Mouse (Mus musculus): ENCODE results near the gene Scamp3. TPM values are rescaled to one million over a fixed set of nuclear protein-coding genes. Genes with fewer than 3 reads are reported as not detected.
A peak's percentile ranks its signal among the peaks of the same experiment; 100 is the strongest.

Scamp3 gene
- polyA plus RNA-seq, 1 experiment from 2014 or later, result 94.4 TPM

GRCm38 (mm10) chr3:89231345-89231744 lies 54.1 kb downstream of the Scamp3 start:
- Histone ChIP-seq H3K4me3 (replicated peaks) (no peak overlapping the region), H3K4me2 (no peak overlapping the region), H3K36me3 (replicated peaks) (peaks cover 33% of the 10 kb centered on the region), H3K27me3 (no peaks in the 10 kb centered on the region), H3K4me1 (peaks cover 23% of the 10 kb centered on the region), H3K9ac (no peak overlapping the region), H3K9me3 (no peaks in the 10 kb centered on the region), H3K27ac (no peak overlapping the region)
- 76% methylated on average over 7 of the region's 7 CpGs for WGBS
- no peak for ATAC-seq (ENCODE audit: low FRiP score)

GRCm38 (mm10) chr3:89231772-89232275 lies 54.6 kb downstream of the Scamp3 start:
- WGBS, result 80% methylated on average over 16 of the region's 16 CpGs
- H3K36me3 ChIP-seq (replicated peaks), result peaks cover 38% of the 10 kb centered on the region

More at GRCm38 (mm10) chr3:89231772-89232275, 54.6 kb downstream of the Scamp3 start:
- H3K9ac ChIP-seq, result no peak overlapping the region
- H3K27me3 ChIP-seq, result no peaks in the 10 kb centered on the region
- H3K9me3 ChIP-seq, result no peaks in the 10 kb centered on the region
- H3K4me3 ChIP-seq (replicated peaks), result no peak overlapping the region
- ATAC-seq (ENCODE audit: low FRiP score), result no peak
- no peak overlapping the region for H3K4me2 ChIP-seq
- H3K4me1 ChIP-seq, result peaks cover 18% of the 10 kb centered on the region
- H3K27ac ChIP-seq, result no peak overlapping the region

MicroRNA genes within 50 kb of the gene (microRNA counts, 519-probe panel; counts per million panel counts)
- microRNA mmu-miR-92b, result 3,316 counts per million, percentile 29 among the panel's probes with 10 or more counts

Small RNA genes within 50 kb of the gene (microRNA-seq; reads per million reads assigned to microRNA genes)
- gene Mir92b, result 21,153 reads per million, percentile 97 among the genes with 10 or more reads in this experiment

Other genes starting within 250 kb of the Scamp3 start
- gene Ash1l, start 226.9 kb upstream of the Scamp3 start, polyA plus RNA-seq (2016; fragmentation: Nextera tagmentation; extraction: Ambion mirVana), result 22.1 and 23.6 TPM in 2 replicates
- 135 and 138 TPM in 2 replicates for gene Dap3, start 226.3 kb upstream of the Scamp3 start, polyA plus RNA-seq (2016; fragmentation: Nextera tagmentation; extraction: Ambion mirVana)
- gene Rusc1, start 84.2 kb upstream of the Scamp3 start, polyA plus RNA-seq (2016; fragmentation: Nextera tagmentation; extraction: Ambion mirVana), result 36.0 and 40.0 TPM in 2 replicates
- 0.12 TPM in 1 of 2 replicates, not detected in the other for gene Gm43738, start 76.4 kb upstream of the Scamp3 start, polyA plus RNA-seq (2016; fragmentation: Nextera tagmentation; extraction: Ambion mirVana)
- gene Fdps, start 75.5 kb upstream of the Scamp3 start, polyA plus RNA-seq (2016; fragmentation: Nextera tagmentation; extraction: Ambion mirVana), result 292 and 322 TPM in 2 replicates
- gene Pklr, start 41.3 kb upstream of the Scamp3 start, polyA plus RNA-seq (2016; fragmentation: Nextera tagmentation; extraction: Ambion mirVana), result 0.09 and 0.22 TPM in 2 replicates
- 11.2 and 15.1 TPM in 2 replicates for gene Hcn3, start 17.3 kb upstream of the Scamp3 start, polyA plus RNA-seq (2016; fragmentation: Nextera tagmentation; extraction: Ambion mirVana)
- 41.1 and 42.5 TPM in 2 replicates for gene Clk2, start 12.7 kb upstream of the Scamp3 start, polyA plus RNA-seq (2016; fragmentation: Nextera tagmentation; extraction: Ambion mirVana)
- gene Fam189b, start 5.7 kb downstream of the Scamp3 start, polyA plus RNA-seq (2016; fragmentation: Nextera tagmentation; extraction: Ambion mirVana), result 25.6 and 26.3 TPM in 2 replicates
- gene Gba, start 25.5 kb downstream of the Scamp3 start, polyA plus RNA-seq (2016; fragmentation: Nextera tagmentation; extraction: Ambion mirVana), result 34.3 and 37.4 TPM in 2 replicates
- gene Thbs3, start 37.7 kb downstream of the Scamp3 start, polyA plus RNA-seq (2016; fragmentation: Nextera tagmentation; extraction: Ambion mirVana), result 95.1 and 97.9 TPM in 2 replicates
- gene Mtx1, start 49.6 kb downstream of the Scamp3 start, polyA plus RNA-seq (2016; fragmentation: Nextera tagmentation; extraction: Ambion mirVana), result 185 and 194 TPM in 2 replicates
- 3.8 and 4.7 TPM in 2 replicates for gene Muc1, start 51.6 kb downstream of the Scamp3 start, polyA plus RNA-seq (2016; fragmentation: Nextera tagmentation; extraction: Ambion mirVana)
- 249 and 252 TPM in 2 replicates for gene Krtcap2, start 68.5 kb downstream of the Scamp3 start, polyA plus RNA-seq (2016; fragmentation: Nextera tagmentation; extraction: Ambion mirVana)
- gene Trim46, start 68.8 kb downstream of the Scamp3 start, polyA plus RNA-seq (2016; fragmentation: Nextera tagmentation; extraction: Ambion mirVana), result 25.1 and 26.6 TPM in 2 replicates
- 79.1 and 84.3 TPM in 2 replicates for gene Dpm3, start 81.9 kb downstream of the Scamp3 start, polyA plus RNA-seq (2016; fragmentation: Nextera tagmentation; extraction: Ambion mirVana)
- gene Slc50a1, start 93.1 kb downstream of the Scamp3 start, polyA plus RNA-seq (2016; fragmentation: Nextera tagmentation; extraction: Ambion mirVana), result 28.6 and 29.7 TPM in 2 replicates
- 9.7 and 12.6 TPM in 2 replicates for gene Efna1, start 103.7 kb downstream of the Scamp3 start, polyA plus RNA-seq (2016; fragmentation: Nextera tagmentation; extraction: Ambion mirVana)
- 11.9 and 14.9 TPM in 2 replicates for gene Efna3, start 145.5 kb downstream of the Scamp3 start, polyA plus RNA-seq (2016; fragmentation: Nextera tagmentation; extraction: Ambion mirVana)
- gene Efna4, start 160.6 kb downstream of the Scamp3 start, polyA plus RNA-seq (2016; fragmentation: Nextera tagmentation; extraction: Ambion mirVana), result 17.1 and 20.0 TPM in 2 replicates
- gene Adam15, start 172.5 kb downstream of the Scamp3 start, polyA plus RNA-seq (2016; fragmentation: Nextera tagmentation; extraction: Ambion mirVana), result 22.7 and 28.2 TPM in 2 replicates
- 0.13 and 0.22 TPM in 2 replicates for gene Dcst2, start 184.5 kb downstream of the Scamp3 start, polyA plus RNA-seq (2016; fragmentation: Nextera tagmentation; extraction: Ambion mirVana)
- 0.36 and 0.54 TPM in 2 replicates for gene Dcst1, start 187.8 kb downstream of the Scamp3 start, polyA plus RNA-seq (2016; fragmentation: Nextera tagmentation; extraction: Ambion mirVana)
- gene Zbtb7b, start 217.3 kb downstream of the Scamp3 start, polyA plus RNA-seq (2016; fragmentation: Nextera tagmentation; extraction: Ambion mirVana), result 0.45 and 0.62 TPM in 2 replicates
- gene Lenep, start 225.3 kb downstream of the Scamp3 start, polyA plus RNA-seq (2016; fragmentation: Nextera tagmentation; extraction: Ambion mirVana), result 0.24 and 2.0 TPM in 2 replicates
- 32.2 and 33.1 TPM in 2 replicates for gene Flad1, start 234.4 kb downstream of the Scamp3 start, polyA plus RNA-seq (2016; fragmentation: Nextera tagmentation; extraction: Ambion mirVana)
- 363 and 395 TPM in 2 replicates for gene Cks1b, start 240.9 kb downstream of the Scamp3 start, polyA plus RNA-seq (2016; fragmentation: Nextera tagmentation; extraction: Ambion mirVana)
- gene Shc1, start 241.0 kb downstream of the Scamp3 start, polyA plus RNA-seq (2016; fragmentation: Nextera tagmentation; extraction: Ambion mirVana), result 28.4 and 30.9 TPM in 2 replicates